Mouse (Mus musculus) fat pad, adult 2 months (tissue): Measurements from ENCODE around the gene Slc18a3.

Source experiments
- DNase-seq: peaks from one replicate; pipeline ENCODE4 v3.0.0-alpha.2; 2011; ENCODE audit warnings: low read depth, low spot score; ENCODE audit errors: extremely low read depth

The Slc18a3 gene

GRCm38 (mm10) chr14:32464601-32465505 is at the start of gene Slc18a3:
Gene Slc18a3 (minus strand): TSS chr14:32464850.
- no peak for DNase-seq

DNA sequence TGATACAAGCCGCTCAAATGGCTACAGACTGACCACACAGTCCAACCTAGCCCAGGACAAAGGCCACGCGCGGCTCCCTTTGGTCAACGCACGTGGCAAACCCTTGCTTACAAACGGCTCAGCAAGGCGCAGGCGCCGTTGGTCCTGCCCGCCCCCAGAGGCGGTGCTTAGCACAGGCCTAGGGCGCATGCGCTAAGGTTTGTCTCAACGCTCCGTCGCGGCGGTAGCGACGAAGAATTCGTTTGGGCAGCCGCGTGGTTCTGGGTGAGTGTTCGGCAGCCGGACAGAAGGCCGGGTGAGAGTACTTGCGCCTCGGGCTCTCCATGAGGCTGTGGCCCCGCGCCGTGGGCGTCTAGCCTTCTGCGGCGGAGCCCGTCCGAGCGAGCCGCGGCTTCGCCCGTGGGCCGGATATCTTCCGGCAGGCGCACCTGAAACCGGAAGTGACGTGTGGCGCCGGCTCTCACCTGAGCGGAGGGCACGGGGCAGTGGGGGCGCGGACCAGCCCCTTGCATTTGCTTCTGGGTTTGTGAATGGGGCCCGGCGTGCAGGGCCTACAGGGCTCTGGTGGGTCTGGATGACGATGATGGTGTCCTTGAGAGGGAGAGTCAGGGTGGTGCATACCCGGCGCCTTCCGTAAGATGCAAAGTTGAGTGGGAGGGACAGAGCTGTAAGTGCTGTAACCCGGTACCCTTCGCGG is 48.8 kb upstream of the Slc18a3 start, which contains the start of gene Ercc6:
TSS of gene Ercc6 (plus strand) at position 186 of the 697 bp plus-strand sequence.
- DNase-seq, result no peak

GRCm38 (mm10) chr14:32512912-32513311 is 48.3 kb upstream of the Slc18a3 start:
- no peak for DNase-seq

GRCm38 (mm10) chr14:32509443-32509961 is 44.9 kb upstream of the Slc18a3 start:
- DNase-seq, result no peak

GRCm38 (mm10) chr14:32508105-32508835 is 43.6 kb upstream of the Slc18a3 start:
- DNase-seq, result no peak

GRCm38 (mm10) chr14:32507216-32507615 is 42.6 kb upstream of the Slc18a3 start:
- no peak for DNase-seq

- no peak for DNase-seq
These were observed 41.7 kb upstream of the Slc18a3 start for GRCm38 (mm10) chr14:32506329-32506728.

DNA sequence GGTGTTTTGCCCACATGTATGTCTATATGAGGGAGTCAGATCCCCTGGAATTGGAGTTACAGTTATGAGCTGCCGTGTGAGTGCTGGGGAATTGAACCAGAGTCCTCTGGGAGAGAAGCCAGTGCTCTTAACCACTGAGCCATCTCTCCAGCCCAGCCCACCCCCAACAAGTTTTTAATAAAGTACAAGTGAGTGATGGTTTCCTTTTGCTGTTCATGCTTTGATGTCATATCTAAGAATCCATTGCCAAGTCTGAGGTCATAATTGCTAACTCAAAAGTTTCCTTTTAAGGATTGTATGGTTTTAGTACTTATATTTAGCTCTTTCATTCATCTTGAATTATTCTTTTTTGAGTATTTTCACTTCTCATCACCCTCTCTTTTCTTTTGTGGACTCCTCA is 39.2 kb upstream of the Slc18a3 start:
- DNase-seq, result no peak

DNA sequence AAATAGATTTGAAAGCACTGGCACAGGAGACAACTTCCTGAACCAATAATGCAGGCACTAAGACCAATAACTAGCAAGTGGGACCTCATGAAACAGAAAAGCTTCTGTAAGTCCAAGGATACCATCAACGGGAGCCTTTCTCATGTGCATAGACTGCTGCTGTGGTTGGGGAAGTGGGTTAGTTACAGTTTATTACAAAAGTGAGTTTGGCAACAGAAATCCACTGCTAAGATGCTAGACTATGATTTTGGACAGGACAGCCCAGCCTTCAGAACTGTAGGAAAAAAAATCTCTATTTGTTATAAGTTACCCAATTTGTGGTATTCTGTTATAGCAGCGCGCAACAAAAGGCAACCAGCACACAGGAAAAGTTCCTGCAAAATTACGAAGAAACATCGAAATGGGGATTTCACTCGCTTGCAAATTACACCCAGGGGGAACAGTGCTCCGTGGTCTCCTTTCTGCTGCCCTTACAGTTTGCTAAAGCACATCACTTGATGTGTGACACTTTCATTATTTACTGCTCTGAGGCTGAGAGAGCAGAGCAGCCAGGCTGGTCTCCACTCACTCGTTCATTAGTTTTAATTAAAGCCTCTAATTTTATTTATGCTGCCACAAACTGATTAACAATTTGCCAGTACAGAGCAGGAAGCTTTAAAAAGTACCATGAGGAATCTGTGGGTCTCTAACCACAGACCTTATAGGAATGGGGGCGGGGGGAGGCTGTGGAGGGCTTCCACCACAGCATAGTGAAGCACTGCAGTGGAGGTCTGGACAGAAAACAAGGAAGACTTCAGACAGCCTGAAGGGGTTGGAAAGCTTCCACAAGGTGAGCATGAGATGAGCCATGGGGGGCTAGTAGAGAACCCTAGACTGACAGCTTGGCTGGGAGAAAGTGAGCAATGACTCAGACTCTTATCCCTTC is 38.4 kb upstream of the Slc18a3 start:
- no peak for DNase-seq

DNA sequence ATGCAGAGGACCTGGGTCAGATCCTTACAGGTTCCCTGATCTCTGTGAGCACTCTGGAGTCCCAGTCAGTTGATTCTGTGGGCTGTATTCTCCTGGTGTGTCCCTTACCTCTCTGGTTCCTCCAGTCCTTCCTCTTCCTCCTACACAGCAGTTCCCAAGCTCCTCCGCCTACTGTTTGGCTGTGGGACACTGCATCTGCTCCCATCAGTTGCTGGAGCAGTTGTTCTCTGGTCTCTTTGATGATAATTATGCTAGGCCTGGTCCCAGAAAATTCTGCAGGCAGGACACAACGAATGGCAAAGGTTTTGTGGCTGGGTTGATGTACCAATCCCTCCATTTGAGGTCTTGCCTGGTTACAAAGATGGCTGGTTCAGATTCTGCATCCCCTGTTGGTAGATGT is 36.7 kb upstream of the Slc18a3 start:
- DNase-seq, result no peak

DNA sequence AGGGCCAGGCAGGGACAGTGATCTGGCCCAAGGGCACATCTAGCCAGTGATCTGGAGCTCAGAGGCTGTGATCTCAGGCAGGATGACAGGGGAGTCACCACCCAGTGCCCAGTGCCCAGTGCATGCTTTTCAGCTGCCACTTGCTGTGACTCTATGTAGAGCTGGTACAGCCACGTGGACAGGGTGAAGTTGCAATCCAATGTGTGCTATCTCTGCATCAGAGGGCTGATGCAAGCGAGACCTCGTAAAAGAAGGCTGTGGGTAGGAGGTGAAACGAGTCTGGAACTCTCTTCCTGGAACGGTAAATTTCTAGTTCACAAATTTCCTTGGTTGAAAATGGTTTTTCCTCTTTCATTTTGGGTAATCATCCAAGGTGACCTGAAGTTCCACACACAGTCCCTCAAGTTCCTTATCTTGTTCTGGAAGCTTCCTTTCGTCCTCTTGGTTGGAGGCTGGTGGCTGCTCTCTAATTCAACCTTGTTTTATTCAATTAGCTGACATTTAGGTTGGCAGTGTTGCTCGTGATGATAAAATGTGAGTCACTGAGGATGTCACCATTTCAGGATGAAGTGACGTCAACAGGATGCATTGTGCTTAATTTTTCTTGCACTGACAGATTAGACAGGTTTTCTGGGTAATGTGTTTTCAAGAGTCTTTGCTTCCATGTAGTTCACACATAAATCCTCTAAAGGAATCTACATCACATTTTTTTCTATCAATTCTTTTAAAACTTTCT is 31.6 kb upstream of the Slc18a3 start:
- DNase-seq, result no peak

GRCm38 (mm10) chr14:32492521-32492920 is 27.9 kb upstream of the Slc18a3 start:
- DNase-seq, result no peak

DNA sequence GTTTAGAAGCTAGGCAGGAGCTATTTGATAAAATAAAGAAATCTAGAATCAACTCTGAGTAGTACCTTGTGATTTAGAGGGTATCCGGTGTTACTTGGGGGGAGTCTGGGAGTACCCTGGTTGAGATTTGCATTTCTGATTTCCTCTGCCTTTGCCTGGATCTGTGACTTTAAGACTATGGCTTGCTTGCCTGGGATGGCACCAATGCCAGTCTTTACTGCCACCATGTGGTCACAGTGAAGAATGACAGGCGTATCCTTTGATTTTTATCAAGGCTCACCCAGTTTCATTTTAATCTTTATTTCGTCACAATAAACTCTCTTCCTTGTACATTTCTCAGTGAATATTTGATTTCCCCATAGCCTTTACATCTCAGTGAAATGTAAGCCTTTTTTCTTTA is 17.4 kb upstream of the Slc18a3 start:
- no peak for DNase-seq

- DNase-seq, result no peak
These were observed 12.9 kb upstream of the Slc18a3 start for GRCm38 (mm10) chr14:32477581-32477980.

- DNase-seq, result no peak
These were observed 11.9 kb upstream of the Slc18a3 start for GRCm38 (mm10) chr14:32476559-32476958.

GRCm38 (mm10) chr14:32472996-32473395 is 8.3 kb upstream of the Slc18a3 start:
- no peak for DNase-seq

DNA sequence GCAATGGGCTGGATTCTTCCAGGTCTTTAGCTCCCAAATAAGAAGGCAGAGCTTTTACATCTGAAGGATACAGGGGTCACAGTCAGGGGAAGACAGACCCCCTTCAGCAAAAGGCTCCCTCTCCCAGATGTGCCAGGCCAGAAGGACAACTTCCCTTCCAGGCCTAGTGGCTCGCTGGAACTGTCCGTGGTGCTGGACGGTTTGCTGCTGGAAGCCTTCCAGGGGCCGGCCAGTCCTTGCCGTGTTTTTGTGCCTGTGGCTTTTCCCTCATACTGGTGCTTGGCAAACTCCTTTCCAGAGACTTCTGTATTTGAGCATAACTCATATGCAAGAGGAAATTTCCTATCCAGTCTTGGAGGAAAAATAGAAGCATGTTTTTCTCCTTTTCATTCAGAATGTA is 3.0 kb upstream of the Slc18a3 start:
- no peak for DNase-seq

- DNase-seq, result no peak
These were observed 1.2 kb upstream of the Slc18a3 start, which contains the start of gene Chat for GRCm38 (mm10) chr14:32465889-32466288. Gene Chat (minus strand): TSS chr14:32465989.

DNA sequence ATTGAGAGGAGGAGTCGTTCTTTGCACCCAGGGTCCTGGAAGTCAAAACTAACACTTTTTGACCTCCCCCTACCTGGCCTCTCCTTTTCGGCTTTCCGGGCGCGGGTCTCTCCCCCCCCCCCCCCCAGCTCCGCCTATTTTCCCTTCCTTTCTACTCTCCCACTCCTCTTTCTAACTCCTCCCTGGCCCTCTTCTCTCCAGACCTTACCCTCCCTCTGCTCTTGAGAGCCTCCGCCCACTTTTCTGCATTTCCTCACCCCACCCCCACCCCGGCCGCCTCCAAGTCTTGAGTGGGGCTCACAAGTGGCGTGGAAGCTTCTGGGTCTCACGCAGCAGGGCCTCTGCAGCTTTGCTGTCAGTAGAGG is 838 bp upstream of the Slc18a3 start:
- no peak for DNase-seq
